Mouse (Mus musculus) urinary bladder, adult 18-20 months (tissue): ENCODE results near the gene Dst.

ENCODE experiments used
- DNase-seq, 2 experiments: peaks; one replicate each; pipeline ENCODE4 v3.0.0; 2022; ENCODE audit warnings: low spot score in 2 of 2, mixed read lengths in 2 of 2

Gene Dst

GRCm38 (mm10) chr1:34099439-34099838 is 191.4 kb downstream of the Dst start:
- no peak for DNase-seq

- no peak for DNase-seq
These were observed 192.4 kb downstream of the Dst start for GRCm38 (mm10) chr1:34100385-34100784.

DNA sequence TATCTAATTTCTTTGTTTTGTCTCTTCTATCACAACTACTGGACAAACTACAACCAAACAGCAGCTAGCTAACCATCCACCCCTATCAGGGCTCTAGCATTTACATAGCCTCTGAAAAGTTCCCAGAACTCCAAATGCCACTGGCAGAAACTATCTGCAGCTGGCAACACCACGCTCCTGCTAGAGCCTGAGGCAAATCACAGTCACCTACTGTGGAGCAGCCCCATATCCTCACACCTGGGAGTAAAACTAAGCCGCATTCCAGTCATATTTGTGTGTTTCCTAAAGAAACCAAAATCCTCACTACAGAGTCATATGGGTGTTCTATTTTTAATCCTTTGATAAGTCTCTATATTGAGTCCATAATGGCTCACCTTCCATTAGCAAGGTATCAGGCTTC is 194.6 kb downstream of the Dst start:
- no peak for DNase-seq

- DNase-seq: no peak
These were observed 195.2 kb downstream of the Dst start for GRCm38 (mm10) chr1:34103176-34103575.

DNA sequence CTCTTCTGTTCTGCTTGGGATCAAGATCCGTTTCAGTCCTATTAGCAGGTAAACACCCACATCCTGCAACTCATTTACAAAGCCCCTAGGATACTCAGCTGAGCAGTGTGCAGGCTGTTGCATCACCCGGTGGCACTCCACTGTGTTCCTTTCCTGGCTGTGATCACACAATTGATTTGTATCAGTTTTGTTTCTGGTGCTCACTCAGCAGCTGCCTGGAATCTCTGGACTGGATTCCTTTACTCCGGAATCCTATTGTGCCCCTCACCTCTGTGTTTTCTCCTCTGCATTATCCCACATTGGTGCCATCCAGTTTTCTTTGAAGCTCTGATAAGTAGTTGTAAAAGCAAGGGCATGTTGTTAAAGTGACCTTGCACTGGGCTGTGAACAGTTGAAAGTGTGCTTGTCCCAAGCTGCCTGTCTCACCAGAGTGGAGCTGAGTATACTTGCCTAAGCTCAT is 195.7 kb downstream of the Dst start:
- no peak for DNase-seq

- no peak for DNase-seq
These were observed 196.8 kb downstream of the Dst start for GRCm38 (mm10) chr1:34104846-34105245.

DNA sequence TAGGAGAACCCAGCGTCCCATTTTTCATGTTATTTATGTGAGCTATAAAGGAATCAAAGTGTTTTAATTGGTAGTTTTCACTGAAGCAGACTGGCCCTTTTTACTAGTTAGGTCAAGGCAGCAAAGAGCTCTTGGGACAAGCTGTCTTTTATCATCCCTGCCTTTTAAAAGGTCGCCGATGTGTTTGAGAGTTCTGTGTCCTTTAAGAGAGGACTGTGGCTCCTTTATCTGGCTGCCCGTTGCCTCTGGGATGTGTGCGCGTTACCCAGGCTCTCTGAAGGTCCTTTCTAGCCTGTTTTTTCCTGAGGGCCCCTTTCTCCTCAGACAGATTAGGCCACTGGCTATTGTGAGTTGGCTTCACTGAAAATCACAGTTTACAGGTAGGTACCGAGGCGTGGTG is 198.6 kb downstream of the Dst start:
- DNase-seq: no peak

DNA sequence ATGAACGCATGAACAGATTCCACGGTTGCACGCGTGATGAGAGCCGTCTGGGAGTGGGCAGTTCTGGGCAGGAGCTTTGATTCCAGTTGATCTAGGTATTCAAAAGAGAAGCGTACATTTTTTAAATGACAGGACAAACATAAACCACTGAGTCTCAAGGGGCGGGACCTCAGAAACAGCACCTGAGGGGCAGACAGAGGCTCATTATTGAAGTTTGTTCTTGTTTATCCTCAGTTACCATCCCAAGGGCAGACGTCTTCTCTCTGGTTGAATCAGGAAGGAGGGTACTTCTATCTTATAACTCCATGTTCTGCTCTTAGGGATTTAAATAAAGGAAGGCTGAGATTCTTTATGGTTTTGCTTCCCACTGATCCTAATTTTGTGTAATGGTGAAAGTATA is 199.1 kb downstream of the Dst start:
- DNase-seq: no peak

DNA sequence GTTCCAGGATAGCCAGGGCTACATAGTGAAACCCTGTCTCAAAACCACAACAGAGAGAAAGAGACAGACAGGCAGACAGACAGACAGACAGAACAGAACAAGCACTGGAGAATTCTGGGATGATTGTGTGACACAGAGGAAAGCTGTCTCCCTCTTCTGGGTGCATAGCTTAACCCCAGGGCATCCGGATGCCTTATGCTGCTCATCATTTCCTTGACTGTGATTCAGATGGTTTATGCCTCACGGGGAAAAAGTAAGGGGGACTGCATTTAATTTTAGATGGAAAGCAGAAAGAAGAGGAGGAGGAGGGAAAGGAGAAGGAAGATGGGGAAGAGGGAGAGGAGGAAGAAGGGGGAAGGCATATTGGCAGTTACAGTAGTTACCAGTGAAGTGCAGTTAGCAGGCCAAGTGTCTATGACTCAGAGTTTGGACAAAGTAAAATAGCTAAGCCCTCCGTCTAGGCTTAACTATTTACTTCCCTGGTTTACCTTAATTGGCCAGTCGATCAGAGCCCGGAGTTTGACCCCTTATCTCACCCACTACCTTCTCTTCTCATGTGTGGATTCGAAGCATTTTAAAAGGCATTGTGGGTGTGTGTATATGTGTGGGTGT is 201.7 kb downstream of the Dst start:
- no peak for DNase-seq

DNA sequence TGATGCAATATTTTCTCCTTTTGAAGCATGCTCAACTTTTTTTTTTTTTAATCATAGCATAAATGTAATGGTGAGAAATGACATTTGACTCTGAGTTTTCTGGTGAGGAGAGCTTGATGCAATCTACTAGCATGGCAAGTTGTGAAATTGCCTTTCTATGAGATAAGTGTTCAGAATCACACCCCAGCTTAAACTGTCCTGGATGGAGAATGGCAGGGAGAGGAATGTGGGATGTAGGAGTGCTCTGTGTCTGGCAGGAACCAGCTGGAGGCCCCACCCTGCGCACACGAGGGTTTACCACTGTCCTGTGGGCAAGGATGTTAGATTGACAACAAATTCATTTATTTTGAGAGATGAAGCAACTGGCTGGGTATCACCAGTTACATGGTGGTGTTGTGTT is 202.8 kb downstream of the Dst start:
- no peak for DNase-seq

DNA sequence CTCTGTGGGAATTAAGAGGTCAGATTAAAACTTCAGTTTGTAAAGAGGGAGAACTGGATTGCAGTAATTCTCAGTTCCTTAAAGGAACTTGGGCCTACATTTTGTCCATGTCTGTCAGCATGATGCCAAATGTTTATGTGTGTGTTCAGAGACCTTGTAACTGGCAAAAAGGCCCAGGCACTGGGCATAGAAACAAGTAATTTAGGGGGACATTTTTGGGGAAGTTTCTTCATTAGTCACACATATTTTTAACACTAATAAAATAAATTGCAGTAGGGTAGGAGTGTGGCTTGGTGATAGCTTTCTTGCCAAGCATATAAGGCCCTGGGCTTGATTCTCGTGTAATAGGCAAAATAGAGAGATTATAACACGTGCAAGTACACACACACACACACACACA is 203.9 kb downstream of the Dst start:
- no peak for DNase-seq

DNA sequence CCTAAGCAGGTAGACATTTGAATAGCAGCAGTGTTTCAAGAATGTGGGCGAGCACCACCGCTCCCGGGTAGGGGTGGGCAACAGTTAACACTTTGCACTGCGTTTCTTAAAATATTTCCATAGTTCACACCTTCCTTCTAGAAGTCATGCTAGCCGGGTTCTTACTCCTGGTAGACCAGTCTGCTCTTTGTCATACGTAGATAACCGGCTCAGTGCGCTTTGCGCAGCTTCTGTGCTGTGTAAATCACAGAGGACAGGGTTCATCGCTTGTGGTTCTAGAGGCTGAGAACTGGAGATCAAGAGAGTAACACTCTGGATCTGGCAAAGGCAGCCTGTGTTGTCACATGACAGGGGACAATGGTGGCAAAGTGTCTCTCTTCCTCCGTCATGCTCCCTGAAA is 208.4 kb downstream of the Dst start:
- DNase-seq: no peak

DNA sequence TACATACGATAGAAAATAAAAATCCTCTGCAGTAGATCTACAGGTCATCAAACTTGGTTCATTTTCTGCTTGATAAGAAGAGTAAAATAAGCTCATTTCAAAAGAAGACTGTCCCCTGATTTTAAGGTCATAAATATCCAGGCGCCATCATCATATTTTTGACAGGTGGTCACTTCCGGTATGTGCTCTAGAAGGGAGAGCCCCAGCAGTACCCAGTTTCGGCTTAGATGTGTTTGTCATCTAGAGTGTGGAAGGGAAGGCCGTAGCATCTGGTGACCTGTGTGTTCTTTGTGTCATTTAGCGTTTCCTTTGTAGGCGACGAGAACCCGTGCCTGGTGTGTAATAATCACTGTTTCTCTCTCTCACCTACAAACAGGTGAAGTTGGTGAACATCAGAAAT is 209.0 kb downstream of the Dst start:
- DNase-seq: no peak

DNA sequence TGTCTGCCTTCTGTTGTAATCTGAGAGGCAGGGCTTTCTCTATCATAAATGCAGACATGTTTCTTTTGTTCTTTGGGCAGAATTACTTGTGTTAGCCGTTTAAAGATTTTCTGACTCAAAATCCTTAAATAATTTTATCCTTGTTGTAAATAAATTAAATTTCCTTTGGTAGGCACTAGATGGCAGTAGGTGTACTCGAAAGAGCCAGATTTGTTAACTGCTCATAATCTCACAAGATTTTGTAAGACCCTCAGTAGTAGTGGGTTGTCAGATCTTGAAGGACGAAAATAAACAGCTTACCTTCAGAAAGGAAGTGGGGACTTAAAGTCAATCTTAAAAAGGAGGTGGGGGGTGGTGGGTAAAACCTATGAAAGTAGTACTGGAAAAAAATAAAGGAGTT is 209.7 kb downstream of the Dst start:
- DNase-seq: no peak

DNA sequence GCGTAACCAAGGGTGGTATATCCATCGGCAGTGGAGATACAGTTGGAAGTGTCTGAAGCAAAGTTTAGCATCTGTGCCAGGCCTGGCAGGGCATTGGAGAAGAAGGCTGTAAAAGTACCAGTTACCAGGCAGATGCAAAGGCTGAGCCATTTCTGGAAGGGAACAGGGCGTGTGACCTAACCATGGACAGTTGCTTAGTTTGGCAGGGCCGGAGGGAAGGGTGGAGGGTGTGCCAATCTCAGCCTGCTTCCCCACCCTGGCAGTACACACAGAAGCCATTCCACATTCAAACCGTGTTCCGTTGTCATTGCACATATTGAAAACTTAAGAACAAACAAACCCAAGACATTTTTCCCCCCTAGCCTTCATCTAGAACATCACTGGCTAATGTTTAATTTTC is 212.0 kb downstream of the Dst start:
- no peak for DNase-seq

DNA sequence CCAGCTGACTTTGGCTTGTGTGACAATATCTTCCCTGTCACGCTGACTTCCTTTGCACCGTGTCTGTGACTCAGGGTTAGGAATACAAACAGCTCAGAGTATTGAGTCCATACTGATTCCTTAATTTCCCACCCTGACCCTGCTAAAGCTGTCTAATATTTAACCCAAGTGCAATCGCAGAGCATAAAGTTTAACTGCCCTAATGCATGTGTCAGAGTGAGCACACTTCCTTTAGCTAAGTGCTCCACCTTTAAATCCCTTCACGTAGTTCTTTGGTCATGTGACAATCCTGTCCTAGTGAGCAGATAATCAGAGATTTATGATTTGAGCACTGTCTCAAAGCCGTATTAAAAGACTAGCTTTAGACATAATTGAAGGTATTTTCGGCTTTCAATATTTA is 212.6 kb downstream of the Dst start:
- no peak for DNase-seq

- DNase-seq: peak; percentile 68 to 70
These were observed 213.4 kb downstream of the Dst start for GRCm38 (mm10) chr1:34121157-34122015.

DNA sequence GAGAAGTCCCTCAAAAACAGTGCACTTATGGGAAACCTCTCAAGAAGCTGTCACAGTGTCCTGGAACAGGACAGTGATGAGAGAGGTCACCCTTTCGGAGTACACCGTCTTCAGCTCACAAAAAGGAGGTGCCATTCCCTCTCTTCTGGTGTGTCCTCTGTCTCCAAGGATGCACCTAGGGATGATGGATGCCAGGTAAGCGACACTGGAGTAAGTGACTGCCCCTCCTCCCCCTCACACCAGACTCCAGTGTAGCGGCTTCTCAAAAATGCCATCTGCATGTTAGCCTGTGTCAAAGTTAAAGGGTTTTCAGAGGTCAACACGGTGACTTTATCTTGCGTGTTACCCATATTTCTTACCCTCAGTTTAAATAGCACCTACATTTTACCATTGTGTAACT is 214.2 kb downstream of the Dst start:
- DNase-seq: no peak

DNA sequence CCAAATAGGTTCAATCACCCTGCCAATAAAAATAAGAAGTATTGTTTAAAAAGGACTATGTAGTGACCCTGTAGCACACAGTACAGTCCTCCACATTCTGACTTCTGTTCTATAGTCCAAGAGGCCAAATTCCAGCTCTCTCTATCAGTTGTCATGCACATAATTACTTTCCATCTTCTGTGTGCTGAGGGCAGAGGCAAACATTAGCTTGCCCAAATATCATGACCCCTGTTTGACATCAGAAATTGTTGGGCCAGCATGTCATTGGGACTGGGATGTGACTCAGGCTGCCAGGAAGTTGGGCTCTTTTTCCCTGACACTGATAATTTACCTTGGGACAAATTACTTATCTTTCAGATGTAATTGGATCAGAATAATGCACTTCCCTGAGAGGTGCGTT is 214.9 kb downstream of the Dst start:
- no peak for DNase-seq

GRCm38 (mm10) chr1:34123334-34123733 is 215.3 kb downstream of the Dst start:
- no peak for DNase-seq

GRCm38 (mm10) chr1:34124376-34124775 is 216.4 kb downstream of the Dst start:
- DNase-seq: no peak

- no peak for DNase-seq
These were observed 217.1 kb downstream of the Dst start for GRCm38 (mm10) chr1:34125148-34125547.

DNA sequence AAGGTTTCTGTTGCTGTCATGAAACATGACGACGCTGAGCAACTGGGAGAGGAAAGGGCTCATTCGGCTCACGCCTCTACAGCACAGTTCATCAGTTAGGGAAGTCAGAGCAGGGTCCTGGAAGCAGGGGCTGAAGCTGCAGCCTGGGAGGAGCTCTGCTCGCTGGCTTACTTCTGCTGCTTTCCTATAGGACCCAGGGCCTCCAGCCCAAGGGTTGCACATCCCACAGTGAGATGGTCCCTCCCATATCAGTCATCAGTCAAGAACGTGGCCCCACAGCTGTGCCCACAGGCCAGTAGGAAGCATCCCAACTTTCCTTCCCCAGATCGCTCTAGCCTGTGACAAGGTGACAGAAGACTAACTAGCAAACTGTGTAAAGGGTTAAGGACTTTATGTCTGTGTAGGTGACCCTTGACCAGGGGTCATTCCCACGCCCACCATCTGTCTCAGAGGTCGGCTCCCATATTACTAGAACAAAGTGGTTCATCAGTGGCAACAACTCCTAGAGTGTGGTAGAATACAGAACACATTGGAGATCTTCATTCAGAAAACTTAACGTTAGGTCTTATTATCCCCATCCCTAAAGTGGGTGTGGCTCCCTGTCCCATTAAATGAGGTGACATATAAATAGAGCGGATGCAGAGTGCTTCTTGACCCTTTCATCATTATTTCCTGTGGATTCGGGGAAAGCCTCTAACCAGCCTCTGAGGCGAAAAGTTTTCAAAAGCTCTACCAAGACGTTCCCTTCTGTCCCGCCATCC is 219.9 kb downstream of the Dst start:
- no peak for DNase-seq
